Mouse (Mus musculus): ENCODE measurements around the gene St3gal4.
A peak's percentile ranks its signal among the peaks of the same experiment; 100 is the strongest.

DNA sequence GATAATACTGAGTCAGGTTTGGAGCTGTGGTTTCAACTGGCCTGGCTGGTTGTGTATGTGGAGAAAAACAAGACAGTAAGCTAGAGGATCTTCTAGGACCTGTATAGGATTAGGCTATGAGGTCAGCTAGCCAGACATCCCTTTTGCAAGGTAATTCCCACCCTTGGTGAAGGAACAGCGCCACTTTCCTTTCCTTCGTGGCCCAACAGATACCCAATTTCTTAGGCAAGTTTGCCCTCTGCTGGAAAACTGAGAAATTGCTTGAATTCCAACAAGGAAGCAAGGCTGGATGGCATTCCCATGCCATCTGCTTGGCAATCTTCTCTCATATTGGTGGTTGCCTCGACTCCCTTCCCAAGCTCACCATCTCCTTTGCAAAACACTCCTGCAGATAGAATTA is 99.7 kb downstream of the St3gal4 start:
- TF ChIP-seq POLR2AphosphoS2 (IDR thresholded peaks at IDR 0.05; ENCODE audit: low read depth, low read length) (no peak), SMC3 (IDR thresholded peaks at IDR 0.05; ENCODE audit: low read depth, low read length) (peak; percentile 53), CTCF (conservative IDR thresholded peaks at IDR 0.05 in 1 of 2, IDR thresholded peaks at IDR 0.05 in 1 of 2; ENCODE audit: low read depth in 2 of 2, low read length in 2 of 2) (peak; percentile 27 to 82; a peak in 2 of 4 replicates), MYC (IDR thresholded peaks at IDR 0.05; ENCODE audit: low read depth, low read length) (no peak), USF1 (IDR thresholded peaks at IDR 0.05; ENCODE audit: low read depth, low read length) (no peak), ZKSCAN1 (IDR thresholded peaks at IDR 0.05; ENCODE audit: borderline replicate concordance, low read depth, low read length) (no peak), CHD2 (IDR thresholded peaks at IDR 0.05; ENCODE audit: low read length) (no peak), POLR2A (IDR thresholded peaks at IDR 0.05; ENCODE audit: low read depth, low read length) (no peak), EP300 (IDR thresholded peaks at IDR 0.05; ENCODE audit: low read length) (no peak), ZMIZ1 (IDR thresholded peaks at IDR 0.05; ENCODE audit: low read depth, low read length) (no peak), SIN3A (IDR thresholded peaks at IDR 0.05; ENCODE audit: low read length) (no peak), ETS1 (conservative IDR thresholded peaks at IDR 0.05; ENCODE audit: low read depth, low read length) (no peak), RCOR1 (conservative IDR thresholded peaks at IDR 0.05; ENCODE audit: low read depth, low read length) (no peak)
